Mouse (Mus musculus) adrenal gland, postnatal 36 days (tissue): ENCODE results near the gene Hist1h1b. TPM values are rescaled to one million over a fixed set of nuclear protein-coding genes. Genes with fewer than 3 reads are reported as not detected.
A peak's percentile ranks its signal among the peaks of the same experiment; 100 is the strongest.
"Not testable (repeated sequence)": the region's sequence is repeated elsewhere in the genome, so short reads cannot be mapped to it uniquely, and the experiment has no call there.

Source experiments
- DNase-seq, 2 experiments: peaks; one replicate each; pipeline ENCODE4 v3.0.0; 2021; ENCODE audit warnings: mixed read lengths in 1 of 2
- total RNA-seq, 2 experiments: library from RNA; stranded (reverse); gene quantifications; 2 replicates each; pipeline ENCODE4 v1.2.3; 2021

The Hist1h1b gene
- total RNA-seq, 2 experiments from 2014 or later = 26.2 to 28.0 TPM

GRCm38 (mm10) chr13:21782361-21783254 lies 2.2 kb upstream of the Hist1h1b start:
- not testable (repeated sequence) for DNase-seq

DNA sequence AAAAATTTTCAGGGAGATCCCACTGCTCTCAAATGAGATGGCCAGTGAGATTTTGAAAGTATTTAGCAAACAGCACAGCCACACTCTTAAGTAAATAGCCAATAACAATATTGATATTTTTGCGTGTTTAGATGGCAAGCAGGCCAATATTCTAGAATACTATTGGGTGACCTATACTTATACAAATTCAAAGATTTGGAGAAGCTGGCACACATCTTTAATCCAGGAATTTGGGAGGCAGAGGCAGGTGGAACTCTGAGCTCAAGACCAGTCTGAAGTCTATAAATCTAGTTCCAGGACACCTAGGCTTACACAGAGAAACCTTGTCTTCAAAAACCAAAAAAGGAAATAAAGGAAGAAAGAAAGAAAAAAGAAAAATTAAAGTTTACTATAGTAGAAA lies 1.2 kb upstream of the Hist1h1b start:
- DNase-seq = no peak

DNA sequence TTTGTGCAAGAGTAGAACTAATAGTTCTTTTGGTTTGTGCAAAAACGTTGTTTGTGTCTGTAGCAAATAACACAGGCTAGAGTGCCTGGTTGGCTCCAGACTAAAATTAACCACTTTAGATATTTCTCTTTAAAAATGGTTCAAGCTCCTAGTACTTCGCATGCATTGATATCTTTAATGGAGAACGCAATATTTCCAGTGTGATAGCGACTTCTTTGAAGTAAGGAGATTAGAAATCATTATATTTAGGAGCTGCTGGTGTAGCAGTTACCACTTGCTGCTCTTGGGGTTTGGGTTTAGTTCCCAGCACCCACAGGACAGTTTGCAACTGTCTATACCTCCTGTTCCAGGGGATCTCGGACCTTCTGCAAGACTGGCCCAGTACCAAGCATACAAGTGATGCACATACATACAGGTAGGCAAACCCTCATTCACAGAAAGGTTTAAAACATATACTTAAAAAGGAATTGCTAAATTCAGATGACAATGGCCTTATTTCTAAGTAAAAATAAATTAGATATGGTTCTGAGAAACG lies 663 bp upstream of the Hist1h1b start:
- no peak for DNase-seq

GRCm38 (mm10) chr13:21778814-21779766 lies 1.3 kb downstream of the Hist1h1b start:
- peak; percentile 68 to 76 for DNase-seq

DNA sequence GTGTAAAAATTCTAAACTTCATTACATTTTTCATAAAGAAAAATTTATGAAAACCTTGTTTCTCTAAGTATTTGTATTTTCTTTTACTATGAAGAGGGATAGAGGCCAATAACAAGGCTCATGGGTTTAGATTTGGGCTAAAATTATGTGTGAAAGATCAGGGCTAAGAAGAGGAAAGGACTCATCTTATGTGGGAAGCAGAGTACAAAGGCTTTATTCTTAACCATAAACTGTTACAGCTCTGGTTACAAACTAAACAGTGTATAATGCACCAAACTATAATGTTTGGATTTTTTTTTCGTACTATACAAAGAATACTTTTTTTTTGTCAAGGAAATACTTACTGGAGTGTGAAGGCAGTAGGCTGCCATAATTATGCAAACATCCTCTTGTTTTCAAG lies 24.7 kb downstream of the Hist1h1b start:
- no peak for DNase-seq

DNA sequence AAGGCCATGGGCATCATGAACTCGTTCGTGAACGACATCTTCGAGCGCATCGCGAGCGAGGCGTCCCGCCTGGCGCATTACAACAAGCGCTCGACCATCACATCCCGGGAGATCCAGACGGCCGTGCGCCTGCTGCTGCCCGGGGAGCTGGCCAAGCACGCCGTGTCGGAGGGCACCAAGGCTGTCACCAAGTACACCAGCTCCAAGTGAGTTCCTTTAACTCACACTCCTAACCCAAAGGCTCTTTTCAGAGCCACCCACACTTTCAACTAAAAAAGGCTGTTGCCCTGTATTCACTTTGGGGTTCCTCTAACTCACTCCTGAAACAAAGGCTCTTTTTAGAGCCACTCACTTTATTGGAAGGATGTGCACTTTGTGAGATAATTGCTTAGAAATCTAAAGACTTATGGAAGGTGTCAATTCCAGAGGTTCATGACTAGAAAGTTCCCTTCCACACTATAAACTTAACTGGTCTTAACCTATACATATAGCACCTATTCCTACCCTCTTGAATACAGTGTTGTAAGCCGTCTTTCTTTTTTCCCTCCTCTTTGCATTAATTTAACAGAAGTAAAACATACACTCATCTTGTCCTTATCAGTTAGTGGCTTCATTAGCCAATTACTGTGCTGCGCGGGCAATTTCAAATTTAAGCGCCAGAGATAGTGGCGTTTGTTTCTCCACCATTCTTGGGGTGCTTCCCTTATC lies 26.0 kb downstream of the Hist1h1b start:
- DNase-seq = peak; percentile 63

GRCm38 (mm10) chr13:21753524-21754285 lies 26.7 kb downstream of the Hist1h1b start, which contains the start of the genes Hist1h2ak and Hist1h2bn:
Gene Hist1h2ak, minus strand, starts transcription at chr13:21753827.
Gene Hist1h2bn, plus strand, starts transcription at chr13:21754123.
- peak; percentile 46 to 62 for DNase-seq

- no peak for DNase-seq
Measured at GRCm38 (mm10) chr13:21753051-21753523, 27.3 kb downstream of the Hist1h1b start.

GRCm38 (mm10) chr13:21752356-21752755 lies 28.1 kb downstream of the Hist1h1b start:
- no peak for DNase-seq

GRCm38 (mm10) chr13:21751827-21752226 lies 28.6 kb downstream of the Hist1h1b start:
- DNase-seq = no peak

- no peak for DNase-seq
Measured at GRCm38 (mm10) chr13:21751417-21751816, 29.0 kb downstream of the Hist1h1b start.

- peak; percentile 86 to 91 for DNase-seq
Measured at GRCm38 (mm10) chr13:21750159-21751017, 30.0 kb downstream of the Hist1h1b start, which contains the start of gene Hist1h4k. Gene Hist1h4k, minus strand, starts transcription at chr13:21750505.

DNA sequence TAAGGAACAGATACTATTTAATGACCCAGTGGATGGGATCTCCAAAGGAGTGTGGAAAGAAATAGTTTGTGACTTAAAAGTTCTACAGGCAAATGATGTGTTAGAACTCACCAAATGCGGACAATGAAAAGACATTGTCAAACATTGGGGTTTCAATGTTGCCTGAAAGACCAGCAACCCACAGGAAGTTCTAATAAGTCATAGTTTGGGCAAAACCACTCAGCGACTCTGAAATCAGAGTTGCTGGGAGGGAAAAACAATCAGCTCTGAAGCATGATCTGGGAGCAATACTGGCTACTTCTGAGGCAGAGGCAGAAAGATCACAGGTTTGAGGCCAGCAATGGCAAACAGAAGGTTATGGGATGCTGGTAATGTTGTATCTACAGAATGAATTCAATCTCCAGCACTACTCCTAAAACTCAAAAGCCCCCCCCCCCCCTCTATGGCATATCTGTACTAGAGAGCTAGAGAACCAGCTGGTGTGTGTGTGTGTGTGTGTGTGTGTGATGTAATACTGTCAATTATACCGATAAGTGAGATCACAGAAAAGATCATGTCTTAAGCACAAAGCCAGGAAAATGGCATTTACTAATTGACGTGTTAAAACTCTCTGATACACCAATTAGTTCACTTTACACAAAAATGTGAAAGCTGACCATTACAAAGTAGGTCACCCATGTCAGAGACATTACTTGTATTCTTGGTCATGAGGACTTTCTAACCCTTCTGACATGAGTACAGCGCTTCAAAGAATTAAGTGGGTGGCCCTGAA lies 30.9 kb downstream of the Hist1h1b start:
- no peak for DNase-seq

DNA sequence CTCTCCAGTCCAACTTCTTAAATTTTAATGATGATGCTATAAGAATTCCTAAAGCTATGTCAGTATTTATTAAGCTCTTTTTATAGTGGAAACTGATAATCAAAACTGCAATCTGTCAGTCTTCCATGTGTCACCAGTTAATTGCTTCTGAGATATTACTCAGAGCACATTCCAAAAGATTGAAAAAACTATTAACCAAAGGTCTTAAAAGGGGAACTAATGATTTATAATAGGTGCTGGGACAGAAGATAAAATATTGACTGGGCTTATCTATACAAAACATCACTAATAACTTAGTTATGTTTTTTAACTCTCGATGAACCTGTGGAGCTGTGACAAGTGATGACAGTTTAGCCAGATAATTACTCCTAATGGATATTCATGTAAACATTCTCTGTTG lies 35.4 kb downstream of the Hist1h1b start:
- no peak for DNase-seq

- DNase-seq = peak; percentile 70 to 79
Measured at GRCm38 (mm10) chr13:21734906-21735767, 45.3 kb downstream of the Hist1h1b start, which contains the start of gene Hist1h4j. Gene Hist1h4j, plus strand, starts transcription at chr13:21735064.

DNA sequence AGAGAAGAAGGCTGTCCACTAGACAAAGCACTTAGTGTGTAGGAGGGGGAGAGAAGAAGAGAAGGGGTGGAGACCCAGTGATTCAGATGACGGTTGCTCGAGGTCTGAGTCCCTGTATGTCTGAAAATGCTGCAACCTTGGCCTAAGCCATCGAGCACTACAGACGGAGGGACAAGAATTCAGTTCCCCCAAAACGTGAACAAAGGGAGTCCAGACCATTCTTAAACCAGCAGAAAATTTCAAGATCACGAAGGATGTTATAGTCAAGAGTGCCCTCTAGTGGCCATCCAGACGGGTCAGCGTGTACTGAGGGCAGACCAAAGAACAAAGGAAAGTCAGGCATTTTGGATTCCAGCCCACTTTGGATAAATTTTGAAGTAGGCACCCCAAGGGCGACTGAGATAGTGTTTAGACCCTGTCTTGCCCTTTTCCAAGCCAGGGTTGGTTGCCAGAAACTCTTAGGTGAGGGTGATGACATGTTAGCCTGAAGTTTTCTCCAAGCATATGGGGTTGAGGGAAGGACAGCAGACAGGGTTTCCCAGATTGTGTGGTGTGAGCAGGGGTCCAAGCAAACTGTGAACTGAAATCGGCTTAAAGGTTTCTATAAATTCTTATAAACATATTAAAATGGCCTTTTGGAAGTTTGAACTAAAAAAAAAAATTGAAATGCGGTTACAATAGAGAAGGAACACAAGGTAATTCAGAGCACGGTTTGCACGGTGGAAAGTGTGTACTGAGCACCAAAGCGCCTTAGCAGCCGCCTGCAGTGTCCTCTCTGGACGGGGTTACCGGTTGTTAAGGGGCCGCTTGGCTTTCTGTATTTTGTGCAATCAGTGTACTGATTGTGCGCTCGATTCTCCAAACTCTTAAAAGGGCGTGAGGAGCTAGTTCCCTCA lies 46.2 kb downstream of the Hist1h1b start:
- DNase-seq = peak; percentile 69 to 83

DNA sequence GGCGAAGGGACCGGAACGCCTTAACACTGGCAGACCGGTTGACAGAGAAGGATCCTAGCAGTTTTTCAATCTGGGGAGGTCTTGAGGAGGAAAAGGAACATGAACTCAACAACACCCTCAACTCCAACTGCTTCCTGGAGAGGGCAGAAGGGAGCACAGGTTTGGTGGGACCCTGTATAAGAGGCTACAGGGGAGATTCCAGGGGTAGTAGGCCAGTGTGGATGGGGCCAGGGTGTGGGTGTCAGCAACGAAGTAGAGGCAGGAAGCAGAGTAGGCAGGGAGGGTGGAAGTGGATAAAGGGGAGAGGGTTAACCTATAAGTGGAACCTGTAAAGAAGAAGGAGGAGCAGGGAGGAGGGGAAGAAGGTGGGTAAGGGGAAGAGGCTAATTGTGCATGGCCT lies 47.0 kb downstream of the Hist1h1b start:
- no peak for DNase-seq
